Mouse (Mus musculus) cerebellum, adult 9-10 months (tissue): ENCODE data around the gene Cir1.

ENCODE experiments used
- DNase-seq: peaks from one replicate; pipeline ENCODE4 v3.0.0; 2022

Gene Cir1

GRCm38 (mm10) chr2:73271459-73272161 is 40.9 kb downstream of the Cir1 start, which contains the start of gene Sp9:
TSS of gene Sp9 (plus strand) at chr2:73271925.
- DNase-seq: no peak

GRCm38 (mm10) chr2:73270593-73271458 is 41.7 kb downstream of the Cir1 start:
- no peak for DNase-seq

GRCm38 (mm10) chr2:73270071-73270592 is 42.4 kb downstream of the Cir1 start:
- no peak for DNase-seq

GRCm38 (mm10) chr2:73269666-73270065 is 42.8 kb downstream of the Cir1 start:
- no peak for DNase-seq

- no peak for DNase-seq
Measured at GRCm38 (mm10) chr2:73268836-73269395, 43.6 kb downstream of the Cir1 start.

GRCm38 (mm10) chr2:73268281-73268680 is 44.2 kb downstream of the Cir1 start:
- no peak for DNase-seq

- no peak for DNase-seq
Measured at GRCm38 (mm10) chr2:73267818-73268217, 44.7 kb downstream of the Cir1 start.

- DNase-seq: no peak
Measured at GRCm38 (mm10) chr2:73267231-73267630, 45.3 kb downstream of the Cir1 start.

GRCm38 (mm10) chr2:73266623-73267022 is 45.9 kb downstream of the Cir1 start:
- DNase-seq: no peak

GRCm38 (mm10) chr2:73266011-73266410 is 46.5 kb downstream of the Cir1 start:
- DNase-seq: no peak

GRCm38 (mm10) chr2:73264611-73265195 is 47.8 kb downstream of the Cir1 start:
- no peak for DNase-seq

- DNase-seq: no peak
Measured at GRCm38 (mm10) chr2:73263794-73264610, 48.5 kb downstream of the Cir1 start.

- no peak for DNase-seq
Measured at GRCm38 (mm10) chr2:73263172-73263765, 49.2 kb downstream of the Cir1 start.

- no peak for DNase-seq
Measured at GRCm38 (mm10) chr2:73248701-73249100, 63.8 kb downstream of the Cir1 start.

GRCm38 (mm10) chr2:73241299-73241698 is 71.2 kb downstream of the Cir1 start:
- no peak for DNase-seq
